Comparison of ENCODE assay signal across 8 mouse cellular contexts in the genomic region with DNA sequence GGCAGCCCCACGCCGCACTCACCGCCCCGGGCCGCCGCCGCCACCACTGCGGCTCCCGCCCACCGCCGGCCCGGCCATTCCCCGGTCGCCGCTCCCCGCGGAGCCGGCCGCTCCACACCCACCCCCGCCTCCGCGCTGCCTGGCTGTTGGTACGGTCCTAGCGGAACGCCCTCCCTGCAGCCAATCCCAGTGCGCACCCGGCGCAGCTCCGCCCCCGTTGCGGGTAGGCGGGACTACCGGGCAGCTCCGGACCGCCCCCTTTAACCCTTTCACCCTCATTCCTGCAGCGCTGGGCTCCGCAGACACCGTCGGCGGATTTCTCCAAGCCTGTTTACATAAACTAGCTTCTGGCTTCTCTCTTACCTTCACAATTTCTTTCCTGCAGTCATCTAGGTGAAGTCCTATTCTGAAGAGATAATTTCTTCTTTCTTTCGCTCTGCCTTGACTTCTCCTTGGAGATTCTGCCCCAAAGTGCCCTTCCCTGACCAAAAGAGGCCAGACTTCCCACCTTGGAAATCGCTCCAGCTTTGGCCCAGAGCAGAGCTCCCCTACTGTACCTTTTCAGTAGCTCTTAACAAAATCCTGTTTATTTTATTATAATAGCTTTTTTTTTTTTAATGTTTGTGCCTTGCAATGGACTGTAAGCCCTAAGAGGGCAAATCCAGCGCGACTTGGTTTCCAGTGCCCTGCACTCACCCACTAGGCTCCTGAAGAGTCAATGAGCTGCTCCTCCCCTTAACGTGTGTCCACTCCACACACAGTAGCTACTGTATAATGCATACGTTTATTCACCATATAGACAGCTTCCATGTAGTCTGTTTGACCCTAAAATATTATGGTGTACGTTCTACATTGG. TPM values are rescaled to one million over a fixed set of nuclear protein-coding genes. Genes with fewer than 3 reads are reported as not detected.
DNase-seq lines count a peak whose midpoint lies in the region; ATAC-seq lines count a peak whose summit lies in the region.

Fam20b (minus strand) TSS at position 137 of the 856 bp plus-strand sequence.

- no peaks in the 10 kb centered on the region for H3K4me1 ChIP-seq in hindbrain, embryonic 11.5 days (replicated peaks; ENCODE audit: control insufficient read depth, insufficient read depth, low read length)

- H3K27me3 ChIP-seq in hindbrain, embryonic 11.5 days (ENCODE audit: control insufficient read depth, insufficient read depth, low read length): no peaks in the 10 kb centered on the region

- under 1% methylated on average over 40 of the region's 47 CpGs for WGBS in hindbrain, embryonic 11.5 days

- H3K9ac ChIP-seq in hindbrain, embryonic 11.5 days (ENCODE audit: low read depth, low read length): peak within 1 kb of the TSS; percentile 85

- peak within 1 kb of the TSS; percentile 91 for H3K4me3 ChIP-seq in hindbrain, embryonic 11.5 days (ENCODE audit: low read depth, low read length)

- ATAC-seq in hindbrain, embryonic 11.5 days (ENCODE audit: low FRiP score): peak; percentile 96

- peak within 1 kb of the TSS; percentile 51 for H3K4me2 ChIP-seq in hindbrain, embryonic 11.5 days (replicated peaks; ENCODE audit: low read depth, low read length)

- DNase-seq in MN1 (ENCODE audit: low spot score): peak; percentile 97
- peak; percentile 98 for DNase-seq in cerebellum, adult 9-10 months
- DNase-seq in frontal cortex, adult 2 months (ENCODE audit: extremely low spot score in 1 of 2, low spot score in 1 of 2): peak; percentile 94 to 98
- peak; percentile 96 for DNase-seq in hindbrain, embryonic 11.5 days (ENCODE audit: low spot score)
- DNase-seq in layer of hippocampus, postnatal 10 days (ENCODE audit: low spot score in 2 of 2): peak; percentile 94 to 98
- DNase-seq in lung, postnatal 10 days: peak; percentile 98
- DNase-seq in ovary, postnatal 36 days (ENCODE audit: low spot score): peak; percentile 98
- DNase-seq in thymus, postnatal 25 days: peak; percentile 97

- H3K9me3 ChIP-seq in hindbrain, embryonic 11.5 days (ENCODE audit: control insufficient read depth, low read length): no peaks in the 10 kb centered on the region

- peak within 1 kb of the TSS; percentile 90 for H3K27ac ChIP-seq in hindbrain, embryonic 11.5 days (ENCODE audit: low read depth, low read length)

- H3K36me3 ChIP-seq in hindbrain, embryonic 11.5 days (ENCODE audit: control insufficient read depth, insufficient read depth, low read length): no peaks in the 10 kb centered on the region

RNA-seq across cellular contexts. Expression of gene Fam20b, which starts in this region (rescaled TPM):
- 43.9 and 44.5 TPM in 2 replicates for polyA plus RNA-seq in frontal cortex, adult 2 months (2012; rRNA removed)
- polyA plus RNA-seq in hindbrain, embryonic 11.5 days (2014; fragmentation: Nextera tagmentation; extraction: Ambion mirVana): 22.5 and 22.9 TPM in 2 replicates
- 10 to 100 TPM; 65.2 to 67.2 TPM for total RNA-seq in layer of hippocampus, postnatal 10 days (2021)

Comparison
In these comparisons a context has a peak if more than half of its experiments do, and no peak if none do; other contexts are left out.
1. Peak in every context shown above with its lines: DNase-seq, ATAC-seq, H3K4me3 ChIP-seq and H3K27ac ChIP-seq.